Mouse (Mus musculus): ENCODE results near the gene Dvl1. TPM values are rescaled to one million over a fixed set of nuclear protein-coding genes. Genes with fewer than 3 reads are reported as not detected.

Gene Dvl1
- total and polyA plus RNA-seq, 3 experiments = 56.8 to 60.3 TPM; not detected in 1

- Histone ChIP-seq H3K4me1 (ENCODE audit: control insufficient read depth in 1 of 2, insufficient read depth in 2 of 2, low read length in 2 of 2) (no peaks in the 10 kb centered on the region), H3K36me3 (ENCODE audit: control insufficient read depth in 1 of 2, insufficient read depth in 2 of 2, low read length in 2 of 2) (no peaks in the 10 kb centered on the region; a peak in 1 of 4 replicates), H3K9me3 (replicated peaks; ENCODE audit: insufficient read depth, low read length) (no peaks in the 10 kb centered on the region), H3K4me3 (ENCODE audit: control insufficient read depth in 1 of 2, insufficient read depth in 1 of 2, low read depth in 2 of 2, low read length in 2 of 2) (no peak overlapping the region), H3K9ac (ENCODE audit: control insufficient read depth, low read depth, low read length, poor library complexity, severe bottlenecking) (no peak overlapping the region), H3K27ac (ENCODE audit: control insufficient read depth, low read depth, low read length) (no peak overlapping the region), H3K79me2 (ENCODE audit: control insufficient read depth, insufficient read depth, low read length, poor library complexity) (no peaks in the 10 kb centered on the region), H3K27me3 (ENCODE audit: control insufficient read depth in 1 of 2, insufficient read depth in 2 of 2, low read length in 2 of 2) (no peaks in the 10 kb centered on the region)
- no peak for DNase-seq (ENCODE audit: low read depth, low spot score)
- TF ChIP-seq KAT2A (conservative IDR thresholded peaks at IDR 0.05; ENCODE audit: low read depth, low read length) (no peak), MAFK (IDR thresholded peaks at IDR 0.05; ENCODE audit: borderline replicate concordance, low read depth, low read length) (no peak), ZC3H11A (IDR thresholded peaks at IDR 0.05; ENCODE audit: low read depth, low read length) (no peak), ZNF384 (IDR thresholded peaks at IDR 0.05; ENCODE audit: low read depth, low read length) (no peak)
Measured at GRCm38 (mm10) chr4:155907003-155907402, 59.8 kb downstream of the Dvl1 start.

- no peaks in the 10 kb centered on the region for H3K4me1 ChIP-seq (ENCODE audit: control insufficient read depth in 1 of 2, insufficient read depth in 2 of 2, low read length in 2 of 2)
- H3K9me3 ChIP-seq (replicated peaks; ENCODE audit: insufficient read depth, low read length) = no peaks in the 10 kb centered on the region
- H3K79me2 ChIP-seq (ENCODE audit: control insufficient read depth, insufficient read depth, low read length, poor library complexity) = no peaks in the 10 kb centered on the region
- H3K27me3 ChIP-seq (ENCODE audit: control insufficient read depth in 1 of 2, insufficient read depth in 2 of 2, low read length in 2 of 2) = no peaks in the 10 kb centered on the region
- no peak overlapping the region for H3K4me3 ChIP-seq (ENCODE audit: control insufficient read depth in 1 of 2, insufficient read depth in 1 of 2, low read depth in 2 of 2, low read length in 2 of 2)
- no peak overlapping the region for H3K27ac ChIP-seq (ENCODE audit: control insufficient read depth, low read depth, low read length)
- no peaks in the 10 kb centered on the region; a peak in 1 of 4 replicates for H3K36me3 ChIP-seq (ENCODE audit: control insufficient read depth in 1 of 2, insufficient read depth in 2 of 2, low read length in 2 of 2)
- no peak overlapping the region for H3K9ac ChIP-seq (ENCODE audit: control insufficient read depth, low read depth, low read length, poor library complexity, severe bottlenecking)
- TF ChIP-seq MXI1 (IDR thresholded peaks at IDR 0.05; ENCODE audit: low read depth, low read length) (no peak), USF2 (IDR thresholded peaks at IDR 0.05; ENCODE audit: borderline replicate concordance in 1 of 2, insufficient read depth in 1 of 2, low read depth in 1 of 2, low read length in 2 of 2) (no peak), SIN3A (IDR thresholded peaks at IDR 0.05; ENCODE audit: low read length) (no peak)
- no peak for DNase-seq (ENCODE audit: low read depth, low spot score)
Measured at GRCm38 (mm10) chr4:155908281-155908680, 61.1 kb downstream of the Dvl1 start.

- H3K9ac ChIP-seq (ENCODE audit: control insufficient read depth, low read depth, low read length, poor library complexity, severe bottlenecking) = no peak overlapping the region
- no peaks in the 10 kb centered on the region for H3K79me2 ChIP-seq (ENCODE audit: control insufficient read depth, insufficient read depth, low read length, poor library complexity)
- DNase-seq (ENCODE audit: low read depth, low spot score) = no peak
- no peak overlapping the region for H3K27ac ChIP-seq (ENCODE audit: control insufficient read depth, low read depth, low read length)
- no peaks in the 10 kb centered on the region for H3K27me3 ChIP-seq (ENCODE audit: control insufficient read depth in 1 of 2, insufficient read depth in 2 of 2, low read length in 2 of 2)
- no peak overlapping the region for H3K4me3 ChIP-seq (ENCODE audit: control insufficient read depth in 1 of 2, insufficient read depth in 1 of 2, low read depth in 2 of 2, low read length in 2 of 2)
- no peaks in the 10 kb centered on the region for H3K9me3 ChIP-seq (replicated peaks; ENCODE audit: insufficient read depth, low read length)
- no peaks in the 10 kb centered on the region for H3K4me1 ChIP-seq (ENCODE audit: control insufficient read depth in 1 of 2, insufficient read depth in 2 of 2, low read length in 2 of 2)
- H3K36me3 ChIP-seq (ENCODE audit: control insufficient read depth in 1 of 2, insufficient read depth in 2 of 2, low read length in 2 of 2) = no peaks in the 10 kb centered on the region; a peak in 1 of 4 replicates
- TF ChIP-seq TCF12 (IDR thresholded peaks at IDR 0.05; ENCODE audit: low read depth, low read length) (no peak), JUND (IDR thresholded peaks at IDR 0.05; ENCODE audit: low read depth, low read length) (no peak), CHD1 (IDR thresholded peaks at IDR 0.05; ENCODE audit: low read depth, low read length) (no peak), SIN3A (IDR thresholded peaks at IDR 0.05; ENCODE audit: low read length) (no peak), POLR2AphosphoS2 (IDR thresholded peaks at IDR 0.05; ENCODE audit: low read length) (no peak), MAFK (IDR thresholded peaks at IDR 0.05; ENCODE audit: borderline replicate concordance, low read depth, low read length) (no peak), ZC3H11A (IDR thresholded peaks at IDR 0.05; ENCODE audit: low read depth, low read length) (no peak), MEF2A (IDR thresholded peaks at IDR 0.05; ENCODE audit: extremely low read depth, insufficient replicate concordance, low read depth, low read length, poor library complexity, severe bottlenecking) (no peak), RCOR1 (IDR thresholded peaks at IDR 0.05; ENCODE audit: low read depth, low read length) (no peak), ZMIZ1 (IDR thresholded peaks at IDR 0.05; ENCODE audit: low read depth, low read length) (no peak), GATA1 (IDR thresholded peaks at IDR 0.05; ENCODE audit: low read depth, low read length) (no peak)
Measured at GRCm38 (mm10) chr4:155908751-155909150, 61.5 kb downstream of the Dvl1 start.

Other genes with a start within 250 kb of the Dvl1 start
- gene Slc35e2, start 246.0 kb upstream of the Dvl1 start, total RNA-seq (2012; rRNA removed) = 9.0 and 9.9 TPM in 2 replicates
- 1 to 10 TPM in 1 of 2 experiments, not detected in 1; 6.4 TPM for gene Slc35e2, start 246.0 kb upstream of the Dvl1 start, polyA plus RNA-seq (2012; ENCODE audit: insufficient read depth in 1 of 2, insufficient read length in 2 of 2, low read depth in 1 of 2, low replicate concordance in 2 of 2, missing spikeins in 1 of 2)
- 47.9 and 56.6 TPM in 2 replicates for gene Cdk11b, start 222.5 kb upstream of the Dvl1 start, total RNA-seq (2012; rRNA removed)
- gene Cdk11b, start 222.5 kb upstream of the Dvl1 start, polyA plus RNA-seq (2012; ENCODE audit: insufficient read depth in 1 of 2, insufficient read length in 2 of 2, low read depth in 1 of 2, low replicate concordance in 2 of 2, missing spikeins in 1 of 2) = 100 to 1,000 TPM; 113 to 249 TPM
- not detected in 2 replicates for gene Gm10563, start 202.0 kb upstream of the Dvl1 start, total RNA-seq (2012; rRNA removed)
- not detected for gene Gm10563, start 202.0 kb upstream of the Dvl1 start, polyA plus RNA-seq (2012; ENCODE audit: insufficient read depth in 1 of 2, insufficient read length in 2 of 2, low read depth in 1 of 2, low replicate concordance in 2 of 2, missing spikeins in 1 of 2)
- 1.6 and 1.8 TPM in 2 replicates for gene Mmp23, start 194.0 kb upstream of the Dvl1 start, total RNA-seq (2012; rRNA removed)
- 1 to 10 TPM in 1 of 2 experiments, not detected in 1; 2.4 TPM for gene Mmp23, start 194.0 kb upstream of the Dvl1 start, polyA plus RNA-seq (2012; ENCODE audit: insufficient read depth in 1 of 2, insufficient read length in 2 of 2, low read depth in 1 of 2, low replicate concordance in 2 of 2, missing spikeins in 1 of 2)
- gene Mib2, start 178.2 kb upstream of the Dvl1 start, total RNA-seq (2012; rRNA removed) = 21.4 and 27.7 TPM in 2 replicates
- gene Mib2, start 178.2 kb upstream of the Dvl1 start, polyA plus RNA-seq (2012; ENCODE audit: insufficient read depth in 1 of 2, insufficient read length in 2 of 2, low read depth in 1 of 2, low replicate concordance in 2 of 2, missing spikeins in 1 of 2) = 10 to 100 TPM in 1 of 2 experiments, not detected in 1; 38.3 TPM
- gene Fndc10, start 153.1 kb upstream of the Dvl1 start, total RNA-seq (2012; rRNA removed) = 1.1 and 2.6 TPM in 2 replicates
- gene Fndc10, start 153.1 kb upstream of the Dvl1 start, polyA plus RNA-seq (2012; ENCODE audit: insufficient read depth in 1 of 2, insufficient read length in 2 of 2, low read depth in 1 of 2, low replicate concordance in 2 of 2, missing spikeins in 1 of 2) = 1 to 10 TPM in 1 of 2 experiments, not detected in 1; 5.9 TPM
- gene Ssu72, start 142.6 kb upstream of the Dvl1 start, total RNA-seq (2012; rRNA removed) = 160 and 170 TPM in 2 replicates
- 100 to 1,000 TPM; 140 to 267 TPM for gene Ssu72, start 142.6 kb upstream of the Dvl1 start, polyA plus RNA-seq (2012; ENCODE audit: insufficient read depth in 1 of 2, insufficient read length in 2 of 2, low read depth in 1 of 2, low replicate concordance in 2 of 2, missing spikeins in 1 of 2)
- 0.13 and 0.27 TPM in 2 replicates for gene Tmem240, start 112.6 kb upstream of the Dvl1 start, total RNA-seq (2012; rRNA removed)
- gene Tmem240, start 112.6 kb upstream of the Dvl1 start, polyA plus RNA-seq (2012; ENCODE audit: insufficient read depth in 1 of 2, insufficient read length in 2 of 2, low read depth in 1 of 2, low replicate concordance in 2 of 2, missing spikeins in 1 of 2) = under 1 TPM in 1 of 2 experiments, not detected in 1; 0.33 TPM
- gene Atad3a, start 86.3 kb upstream of the Dvl1 start, total RNA-seq (2012; rRNA removed) = 198 and 220 TPM in 2 replicates
- gene Atad3a, start 86.3 kb upstream of the Dvl1 start, polyA plus RNA-seq (2012; ENCODE audit: insufficient read depth in 1 of 2, insufficient read length in 2 of 2, low read depth in 1 of 2, low replicate concordance in 2 of 2, missing spikeins in 1 of 2) = 100 to 1,000 TPM in 1 of 2 experiments, not detected in 1; 232 TPM
- gene Vwa1, start 72.7 kb upstream of the Dvl1 start, total RNA-seq (2012; rRNA removed) = 0.33 and 0.42 TPM in 2 replicates
- gene Vwa1, start 72.7 kb upstream of the Dvl1 start, polyA plus RNA-seq (2012; ENCODE audit: insufficient read depth in 1 of 2, insufficient read length in 2 of 2, low read depth in 1 of 2, low replicate concordance in 2 of 2, missing spikeins in 1 of 2) = under 1 TPM in 1 of 2 experiments, not detected in 1; 0.33 TPM
- 0.10 and 0.19 TPM in 2 replicates for gene Tmem88b, start 61.5 kb upstream of the Dvl1 start, total RNA-seq (2012; rRNA removed)
- gene Tmem88b, start 61.5 kb upstream of the Dvl1 start, polyA plus RNA-seq (2012; ENCODE audit: insufficient read depth in 1 of 2, insufficient read length in 2 of 2, low read depth in 1 of 2, low replicate concordance in 2 of 2, missing spikeins in 1 of 2) = under 1 TPM in 1 of 2 experiments, not detected in 1; 0.32 TPM
- gene Ankrd65, start 57.0 kb upstream of the Dvl1 start, total RNA-seq (2012; rRNA removed) = 0.12 TPM in 1 of 2 replicates, not detected in the other
- not detected for gene Ankrd65, start 57.0 kb upstream of the Dvl1 start, polyA plus RNA-seq (2012; ENCODE audit: insufficient read depth in 1 of 2, insufficient read length in 2 of 2, low read depth in 1 of 2, low replicate concordance in 2 of 2, missing spikeins in 1 of 2)
- gene Mrpl20, start 44.5 kb upstream of the Dvl1 start, total RNA-seq (2012; rRNA removed) = 301 and 346 TPM in 2 replicates
- gene Mrpl20, start 44.5 kb upstream of the Dvl1 start, polyA plus RNA-seq (2012; ENCODE audit: insufficient read depth in 1 of 2, insufficient read length in 2 of 2, low read depth in 1 of 2, low replicate concordance in 2 of 2, missing spikeins in 1 of 2) = 100 to 1,000 TPM in 1 of 2 experiments, not detected in 1; 336 TPM
- gene Ccnl2, start 34.9 kb upstream of the Dvl1 start, total RNA-seq (2012; rRNA removed) = 38.2 and 46.1 TPM in 2 replicates
- 100 to 1,000 TPM in 1 of 2 experiments, 10 to 100 TPM in 1; 48.6 to 103 TPM for gene Ccnl2, start 34.9 kb upstream of the Dvl1 start, polyA plus RNA-seq (2012; ENCODE audit: insufficient read depth in 1 of 2, insufficient read length in 2 of 2, low read depth in 1 of 2, low replicate concordance in 2 of 2, missing spikeins in 1 of 2)
- 153 and 166 TPM in 2 replicates for gene Aurkaip1, start 16.1 kb upstream of the Dvl1 start, total RNA-seq (2012; rRNA removed)
- gene Aurkaip1, start 16.1 kb upstream of the Dvl1 start, polyA plus RNA-seq (2012; ENCODE audit: insufficient read depth in 1 of 2, insufficient read length in 2 of 2, low read depth in 1 of 2, low replicate concordance in 2 of 2, missing spikeins in 1 of 2) = 100 to 1,000 TPM in 1 of 2 experiments, not detected in 1; 203 TPM
- gene Mxra8, start 7.7 kb upstream of the Dvl1 start, total RNA-seq (2012; rRNA removed) = not detected in 2 replicates
- under 1 TPM in 1 of 2 experiments, not detected in 1; 0.46 TPM for gene Mxra8, start 7.7 kb upstream of the Dvl1 start, polyA plus RNA-seq (2012; ENCODE audit: insufficient read depth in 1 of 2, insufficient read length in 2 of 2, low read depth in 1 of 2, low replicate concordance in 2 of 2, missing spikeins in 1 of 2)
- gene Tas1r3, start 16.0 kb downstream of the Dvl1 start, total RNA-seq (2012; rRNA removed) = 0.52 and 0.62 TPM in 2 replicates
- 10 to 100 TPM in 1 of 2 experiments, 1 to 10 TPM in 1; 1.1 to 54.9 TPM for gene Tas1r3, start 16.0 kb downstream of the Dvl1 start, polyA plus RNA-seq (2012; ENCODE audit: insufficient read depth in 1 of 2, insufficient read length in 2 of 2, low read depth in 1 of 2, low replicate concordance in 2 of 2, missing spikeins in 1 of 2)
- 10.9 and 14.0 TPM in 2 replicates for gene Cptp, start 22.0 kb downstream of the Dvl1 start, total RNA-seq (2012; rRNA removed)
- gene Cptp, start 22.0 kb downstream of the Dvl1 start, polyA plus RNA-seq (2012; ENCODE audit: insufficient read depth in 1 of 2, insufficient read length in 2 of 2, low read depth in 1 of 2, low replicate concordance in 2 of 2, missing spikeins in 1 of 2) = 10 to 100 TPM in 1 of 2 experiments, not detected in 1; 22.6 TPM
- gene Ints11, start 22.1 kb downstream of the Dvl1 start, total RNA-seq (2012; rRNA removed) = 78.9 and 82.5 TPM in 2 replicates
- gene Ints11, start 22.1 kb downstream of the Dvl1 start, polyA plus RNA-seq (2012; ENCODE audit: insufficient read depth in 1 of 2, insufficient read length in 2 of 2, low read depth in 1 of 2, low replicate concordance in 2 of 2, missing spikeins in 1 of 2) = 10 to 100 TPM in 1 of 2 experiments, not detected in 1; 96.8 TPM
- 50.0 and 65.2 TPM in 2 replicates for gene Pusl1, start 44.4 kb downstream of the Dvl1 start, total RNA-seq (2012; rRNA removed)
- gene Pusl1, start 44.4 kb downstream of the Dvl1 start, polyA plus RNA-seq (2012; ENCODE audit: insufficient read depth in 1 of 2, insufficient read length in 2 of 2, low read depth in 1 of 2, low replicate concordance in 2 of 2, missing spikeins in 1 of 2) = 10 to 100 TPM in 1 of 2 experiments, not detected in 1; 68.4 TPM
- 17.6 and 24.5 TPM in 2 replicates for gene Acap3, start 44.4 kb downstream of the Dvl1 start, total RNA-seq (2012; rRNA removed)
- gene Acap3, start 44.4 kb downstream of the Dvl1 start, polyA plus RNA-seq (2012; ENCODE audit: insufficient read depth in 1 of 2, insufficient read length in 2 of 2, low read depth in 1 of 2, low replicate concordance in 2 of 2, missing spikeins in 1 of 2) = 10 to 100 TPM in 1 of 2 experiments, not detected in 1; 39.1 TPM
- 120 and 121 TPM in 2 replicates for gene Ube2j2, start 96.4 kb downstream of the Dvl1 start, total RNA-seq (2012; rRNA removed)
- gene Ube2j2, start 96.4 kb downstream of the Dvl1 start, polyA plus RNA-seq (2012; ENCODE audit: insufficient read depth in 1 of 2, insufficient read length in 2 of 2, low read depth in 1 of 2, low replicate concordance in 2 of 2, missing spikeins in 1 of 2) = 100 to 1,000 TPM in 1 of 2 experiments, not detected in 1; 172 TPM
- gene C1qtnf12, start 114.9 kb downstream of the Dvl1 start, total RNA-seq (2012; rRNA removed) = 1.2 and 1.8 TPM in 2 replicates
- 1 to 10 TPM in 1 of 2 experiments, not detected in 1; 2.9 TPM for gene C1qtnf12, start 114.9 kb downstream of the Dvl1 start, polyA plus RNA-seq (2012; ENCODE audit: insufficient read depth in 1 of 2, insufficient read length in 2 of 2, low read depth in 1 of 2, low replicate concordance in 2 of 2, missing spikeins in 1 of 2)
- 6.6 and 9.1 TPM in 2 replicates for gene B3galt6, start 145.2 kb downstream of the Dvl1 start, total RNA-seq (2012; rRNA removed)
- 1 to 10 TPM in 1 of 2 experiments, not detected in 1; 3.8 TPM for gene B3galt6, start 145.2 kb downstream of the Dvl1 start, polyA plus RNA-seq (2012; ENCODE audit: insufficient read depth in 1 of 2, insufficient read length in 2 of 2, low read depth in 1 of 2, low replicate concordance in 2 of 2, missing spikeins in 1 of 2)
- 111 and 114 TPM in 2 replicates for gene Sdf4, start 145.5 kb downstream of the Dvl1 start, total RNA-seq (2012; rRNA removed)
- 100 to 1,000 TPM in 1 of 2 experiments, not detected in 1; 117 TPM for gene Sdf4, start 145.5 kb downstream of the Dvl1 start, polyA plus RNA-seq (2012; ENCODE audit: insufficient read depth in 1 of 2, insufficient read length in 2 of 2, low read depth in 1 of 2, low replicate concordance in 2 of 2, missing spikeins in 1 of 2)
- gene Tnfrsf4, start 166.4 kb downstream of the Dvl1 start, total RNA-seq (2012; rRNA removed) = 1.6 and 1.7 TPM in 2 replicates
- 1 to 10 TPM in 1 of 2 experiments, not detected in 1; 2.7 TPM for gene Tnfrsf4, start 166.4 kb downstream of the Dvl1 start, polyA plus RNA-seq (2012; ENCODE audit: insufficient read depth in 1 of 2, insufficient read length in 2 of 2, low read depth in 1 of 2, low replicate concordance in 2 of 2, missing spikeins in 1 of 2)
- gene Tnfrsf18, start 178.8 kb downstream of the Dvl1 start, total RNA-seq (2012; rRNA removed) = 13.6 and 16.2 TPM in 2 replicates
- gene Tnfrsf18, start 178.8 kb downstream of the Dvl1 start, polyA plus RNA-seq (2012; ENCODE audit: insufficient read depth in 1 of 2, insufficient read length in 2 of 2, low read depth in 1 of 2, low replicate concordance in 2 of 2, missing spikeins in 1 of 2) = 1 to 10 TPM in 1 of 2 experiments, not detected in 1; 9.3 TPM
- not detected in 2 replicates for gene Ttll10, start 212.0 kb downstream of the Dvl1 start, total RNA-seq (2012; rRNA removed)
- under 1 TPM in 1 of 2 experiments, not detected in 1; 0.11 TPM for gene Ttll10, start 212.0 kb downstream of the Dvl1 start, polyA plus RNA-seq (2012; ENCODE audit: insufficient read depth in 1 of 2, insufficient read length in 2 of 2, low read depth in 1 of 2, low replicate concordance in 2 of 2, missing spikeins in 1 of 2)

All from MEL (cell line).